Mouse (Mus musculus) hindbrain, embryonic 16.5 days (tissue): ENCODE measurements around the gene Pde6b. TPM values are rescaled to one million over a fixed set of nuclear protein-coding genes. Genes with fewer than 3 reads are reported as not detected.

Experiments
- ATAC-seq: fragments of 200-750 bp; cut with Nextera tagmentation; 2 replicates; pipeline ENCODE4 v1.8.0; 2017; ENCODE audit warnings: moderate TSS enrichment, moderate library complexity
- H3K27ac ChIP-seq: fragments of 300-500 bp; sonication (generic); 2 replicates; pipeline ENCODE4 v1.5.1; 2014; ENCODE audit warnings: low read depth, mild to moderate bottlenecking, control low read depth, low read length, moderate library complexity
- H3K27me3 ChIP-seq: fragments of 300-500 bp; sonication (generic); replicated peaks from 2 replicates; pipeline ENCODE4 v1.6.1; 2014; ENCODE audit warnings: low read length; ENCODE audit not compliant: control insufficient read depth, insufficient read depth
- H3K36me3 ChIP-seq: fragments of 300-500 bp; sonication (generic); 2 replicates; pipeline ENCODE4 v1.6.1; 2014; ENCODE audit warnings: mild to moderate bottlenecking, low read length, moderate library complexity, mixed read lengths; ENCODE audit not compliant: control insufficient read depth, insufficient read depth
- H3K4me1 ChIP-seq: fragments of 300-500 bp; sonication (generic); 2 replicates; pipeline ENCODE4 v1.6.1; 2014; ENCODE audit warnings: low read depth, low read length; ENCODE audit not compliant: control insufficient read depth, insufficient read depth
- H3K4me2 ChIP-seq: fragments of 300-500 bp; sonication (generic); 2 replicates; pipeline ENCODE4 v1.6.1; 2014; ENCODE audit warnings: mild to moderate bottlenecking, low read length, control low read depth, moderate library complexity
- H3K4me3 ChIP-seq: fragments of 300-500 bp; sonication (generic); 2 replicates; pipeline ENCODE4 v1.5.1; 2014; ENCODE audit warnings: mild to moderate bottlenecking, low read length, control low read depth, moderate library complexity
- H3K9ac ChIP-seq: fragments of 300-500 bp; sonication (generic); 2 replicates; pipeline ENCODE4 v1.6.1; 2014; ENCODE audit warnings: low read depth, mild to moderate bottlenecking, control low read depth, low read length, moderate library complexity
- H3K9me3 ChIP-seq: fragments of 300-500 bp; sonication (generic); 2 replicates; pipeline ENCODE4 v1.6.1; 2014; ENCODE audit warnings: mild to moderate bottlenecking, low read length, moderate library complexity; ENCODE audit not compliant: control insufficient read depth
- WGBS: fragments of 180-500 bp; shearing (Covaris S2); extraction: QIAGEN DNeasy Blood & Tissue Kit; methylation state at CpG from one replicate; pipeline ENCODE4 v1.1.7; 2014; 5-methylcytosine and 5-hydroxymethylcytosine counted together
- polyA plus RNA-seq: library from polyadenylated mRNA; unstranded; fragments of >200 nt; fragmentation: Nextera tagmentation; extraction: Ambion mirVana; gene quantifications from 2 replicates; pipeline ENCODE4 v1.2.1, GENCODE M21; 2015

Pde6b gene
- polyA plus RNA-seq, 1 experiment from 2014 or later, result not detected

- ATAC-seq, result no peak
- peaks cover 11% of the 10 kb centered on the region for H3K4me1 ChIP-seq
- H3K9me3 ChIP-seq, result no peaks in the 10 kb centered on the region
- H3K27ac ChIP-seq, result no peak overlapping the region
- no peak overlapping the region for H3K9ac ChIP-seq
- no peak overlapping the region for H3K4me3 ChIP-seq
- 32% methylated on average over 3 of the region's 3 CpGs for WGBS
- no peak overlapping the region for H3K4me2 ChIP-seq
- no peaks in the 10 kb centered on the region for H3K36me3 ChIP-seq
- H3K27me3 ChIP-seq, result peaks cover 22% of the 10 kb centered on the region
These were observed 25.9 kb upstream of the Pde6b start for GRCm38 (mm10) chr5:108362330-108362729.

GRCm38 (mm10) chr5:108366328-108366983, 21.7 kb upstream of the Pde6b start:
- Histone ChIP-seq H3K9ac (peak overlapping the region; percentile 85), H3K4me1 (peaks cover 22% of the 10 kb centered on the region), H3K36me3 (no peaks in the 10 kb centered on the region), H3K4me3 (peak overlapping the region; percentile 86), H3K27ac (no peak overlapping the region), H3K9me3 (no peaks in the 10 kb centered on the region), H3K27me3 (peaks cover 36% of the 10 kb centered on the region), H3K4me2 (peak overlapping the region; percentile 96)
- ATAC-seq, result peak; percentile 30; the same call in 1 of the 2 replicates
- WGBS, result 2% methylated on average over 60 of the region's 60 CpGs

- peak overlapping the region; percentile 86 for H3K4me3 ChIP-seq
- H3K27me3 ChIP-seq, result peaks cover 42% of the 10 kb centered on the region
- no peaks in the 10 kb centered on the region for H3K36me3 ChIP-seq
- H3K4me1 ChIP-seq, result peaks cover 22% of the 10 kb centered on the region
- H3K4me2 ChIP-seq, result peak overlapping the region; percentile 96
- peak; percentile 46 for ATAC-seq
- H3K9ac ChIP-seq, result peak overlapping the region; percentile 85
- H3K27ac ChIP-seq, result peak overlapping the region; percentile 51
- H3K9me3 ChIP-seq, result no peaks in the 10 kb centered on the region
- under 1% methylated on average over 46 of the region's 100 CpGs for WGBS
These were observed 21.0 kb upstream of the Pde6b start for GRCm38 (mm10) chr5:108366984-108367841.

GRCm38 (mm10) chr5:108367871-108368332, 20.3 kb upstream of the Pde6b start, which contains the start of gene Gm42517:
Gene Gm42517 (minus strand): TSS chr5:108367922.
- Histone ChIP-seq H3K36me3 (no peaks in the 10 kb centered on the region), H3K4me3 (peak within 1 kb of the TSS; percentile 86)
- 2% methylated on average over 29 of the region's 36 CpGs for WGBS

DNA sequence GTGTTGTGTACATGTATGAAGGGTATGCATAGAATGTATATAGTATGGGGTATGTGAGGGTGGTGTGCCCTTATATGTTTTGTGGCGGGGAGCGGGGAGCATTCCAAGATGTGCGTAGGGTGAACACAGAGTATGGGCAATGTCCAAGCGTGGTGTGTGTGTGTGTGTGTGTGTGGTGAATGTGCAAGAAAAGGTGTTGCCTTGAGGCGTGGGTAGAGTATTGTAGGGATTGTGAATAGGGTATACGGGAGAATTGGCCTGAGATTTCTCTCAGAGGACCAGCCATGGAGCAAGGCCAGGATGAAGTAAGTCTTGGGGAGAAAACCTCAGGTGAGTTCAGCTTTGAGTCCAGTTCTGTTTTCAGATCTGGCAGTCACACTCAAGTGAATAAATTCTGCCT, 19.7 kb upstream of the Pde6b start:
- no peak; the same call in 1 of the 2 replicates for ATAC-seq
- Histone ChIP-seq H3K4me2 (peak overlapping the region; percentile 96), H3K36me3 (no peaks in the 10 kb centered on the region), H3K4me1 (peaks cover 22% of the 10 kb centered on the region), H3K27ac (no peak overlapping the region), H3K9ac (peak overlapping the region; percentile 42), H3K9me3 (no peaks in the 10 kb centered on the region), H3K4me3 (peak overlapping the region; percentile 86), H3K27me3 (peaks cover 49% of the 10 kb centered on the region)
- 4% methylated on average over 6 of the region's 6 CpGs for WGBS

More at GRCm38 (mm10) chr5:108367871-108368332, 20.3 kb upstream of the Pde6b start, which contains the start of gene Gm42517:
- peaks cover 22% of the 10 kb centered on the region for H3K4me1 ChIP-seq
- H3K27me3 ChIP-seq, result peaks cover 49% of the 10 kb centered on the region
- peak; percentile 47 for ATAC-seq
- peak within 1 kb of the TSS; percentile 51 for H3K27ac ChIP-seq
- no peaks in the 10 kb centered on the region for H3K9me3 ChIP-seq
- H3K4me2 ChIP-seq, result peak within 1 kb of the TSS; percentile 96
- peak within 1 kb of the TSS; percentile 85 for H3K9ac ChIP-seq

DNA sequence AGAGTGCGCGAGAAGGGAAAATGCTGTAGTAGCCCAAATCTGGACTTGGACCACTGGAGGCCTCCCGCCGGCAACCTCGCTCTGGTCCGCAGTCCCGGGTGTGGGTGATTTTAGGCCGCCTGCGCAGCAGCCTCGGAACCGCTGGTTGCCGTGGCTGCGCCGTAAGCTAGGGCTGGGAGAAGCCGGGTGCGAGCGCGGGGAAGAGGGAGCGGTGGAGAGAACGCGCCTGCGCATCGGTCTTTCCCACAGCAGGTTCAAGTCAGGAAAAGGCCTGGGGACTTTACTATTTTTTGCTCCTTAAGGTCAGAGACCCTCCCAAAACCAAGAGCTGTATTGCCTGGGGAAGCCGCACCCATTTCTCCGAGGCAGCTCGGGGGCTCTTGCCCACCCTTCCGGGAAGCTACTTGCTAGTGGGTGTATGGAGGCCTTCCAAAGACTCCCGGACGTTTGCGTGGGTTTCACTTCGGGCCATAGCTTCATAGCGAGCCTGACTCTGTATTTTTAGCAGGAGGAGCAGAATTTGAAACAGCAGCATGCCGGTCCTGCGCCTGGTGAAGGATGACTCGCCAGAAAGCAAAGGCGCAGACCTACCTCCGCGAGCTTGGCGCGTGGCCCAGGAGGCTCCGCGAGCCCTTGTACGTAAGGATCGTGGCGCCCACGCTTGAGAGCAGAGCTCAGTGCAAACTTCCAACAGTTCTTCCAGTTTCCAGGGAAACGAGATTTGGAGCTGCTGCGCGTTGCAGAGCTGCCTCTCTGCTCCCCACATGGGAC, 19.2 kb upstream of the Pde6b start:
- Histone ChIP-seq H3K4me1 (peaks cover 22% of the 10 kb centered on the region), H3K27me3 (peaks cover 46% of the 10 kb centered on the region), H3K9ac (peak overlapping the region; percentile 42), H3K4me2 (peak overlapping the region; percentile 96), H3K27ac (no peak overlapping the region), H3K4me3 (peak overlapping the region; percentile 86), H3K36me3 (no peaks in the 10 kb centered on the region), H3K9me3 (no peaks in the 10 kb centered on the region)
- ATAC-seq, result peak; percentile 67
- under 1% methylated on average over 49 of the region's 49 CpGs for WGBS

- WGBS, result under 1% methylated on average over 6 of the region's 6 CpGs
- Histone ChIP-seq H3K27ac (no peak overlapping the region), H3K36me3 (no peaks in the 10 kb centered on the region), H3K9me3 (no peaks in the 10 kb centered on the region), H3K4me3 (no peak overlapping the region), H3K4me1 (peaks cover 22% of the 10 kb centered on the region), H3K4me2 (no peak overlapping the region; the same call in 1 of the 2 replicates), H3K9ac (no peak overlapping the region), H3K27me3 (peaks cover 37% of the 10 kb centered on the region)
- no peak for ATAC-seq
These were observed 18.2 kb upstream of the Pde6b start for GRCm38 (mm10) chr5:108369964-108370363.

DNA sequence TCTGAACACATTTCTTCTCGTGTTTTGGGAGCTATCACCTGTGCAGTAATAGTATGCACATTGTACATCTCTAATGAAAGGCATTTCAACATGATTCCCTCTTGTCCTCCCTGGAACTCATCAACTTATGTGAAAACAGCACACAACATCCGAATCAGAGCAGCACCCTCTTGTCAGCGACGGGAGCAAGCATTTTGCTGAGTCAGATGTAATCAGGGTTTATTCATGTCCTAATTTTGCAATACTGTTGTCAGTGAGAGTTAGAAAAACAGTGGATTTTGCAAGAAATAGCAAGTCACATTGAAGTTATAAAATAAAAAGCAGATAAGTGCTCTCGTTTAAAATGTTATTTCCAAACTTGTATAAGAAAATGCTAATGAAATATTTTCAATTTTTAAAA, 14.1 kb upstream of the Pde6b start:
- 78% methylated on average over 5 of the region's 5 CpGs for WGBS
- no peak overlapping the region for H3K9ac ChIP-seq
- ATAC-seq, result no peak
- no peaks in the 10 kb centered on the region for H3K9me3 ChIP-seq
- H3K27ac ChIP-seq, result no peak overlapping the region
- no peak overlapping the region for H3K4me2 ChIP-seq
- peaks cover 4% of the 10 kb centered on the region for H3K4me1 ChIP-seq
- H3K27me3 ChIP-seq, result peaks cover 27% of the 10 kb centered on the region
- H3K36me3 ChIP-seq, result no peaks in the 10 kb centered on the region
- no peak overlapping the region for H3K4me3 ChIP-seq
